Mouse (Mus musculus): ENCODE data around the gene Cdkn2b.

DNA sequence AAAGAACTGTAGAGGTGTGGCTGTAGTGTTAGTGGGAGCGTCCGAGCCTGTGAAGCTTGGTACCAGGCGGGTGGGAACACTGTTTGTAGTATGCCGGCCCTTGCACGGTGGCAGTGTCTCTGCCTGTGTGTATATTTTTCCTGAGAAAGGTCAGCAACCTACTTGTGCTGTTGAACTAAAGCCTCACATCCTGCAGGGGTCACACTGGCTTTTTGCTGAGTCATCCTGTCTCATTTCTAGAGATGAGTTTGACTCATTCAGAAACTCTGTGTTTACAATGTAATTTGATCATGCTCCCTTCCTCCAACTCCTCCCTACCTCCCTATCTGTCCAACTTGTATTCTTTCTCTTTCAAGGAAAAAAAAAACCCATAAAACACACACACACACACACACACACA, 40.6 kb upstream of the Cdkn2b start:
- TF ChIP-seq CTCF (IDR thresholded peaks at IDR 0.05; ENCODE audit: control insufficient read depth, insufficient read depth, insufficient replicate concordance, low read depth, low read length) (no peak), POLR2A (IDR thresholded peaks at IDR 0.05; ENCODE audit: control insufficient read depth, low read depth, low read length) (no peak)
